Mouse (Mus musculus): ENCODE measurements around the gene Slc16a1. TPM values are rescaled to one million over a fixed set of nuclear protein-coding genes. Genes with fewer than 3 reads are reported as not detected.
"Not testable (repeated sequence)": the region's sequence is repeated elsewhere in the genome, so short reads cannot be mapped to it uniquely, and the experiment has no call there.

The Slc16a1 gene
- polyA plus RNA-seq, 1 experiment, result 22.1 TPM

DNA sequence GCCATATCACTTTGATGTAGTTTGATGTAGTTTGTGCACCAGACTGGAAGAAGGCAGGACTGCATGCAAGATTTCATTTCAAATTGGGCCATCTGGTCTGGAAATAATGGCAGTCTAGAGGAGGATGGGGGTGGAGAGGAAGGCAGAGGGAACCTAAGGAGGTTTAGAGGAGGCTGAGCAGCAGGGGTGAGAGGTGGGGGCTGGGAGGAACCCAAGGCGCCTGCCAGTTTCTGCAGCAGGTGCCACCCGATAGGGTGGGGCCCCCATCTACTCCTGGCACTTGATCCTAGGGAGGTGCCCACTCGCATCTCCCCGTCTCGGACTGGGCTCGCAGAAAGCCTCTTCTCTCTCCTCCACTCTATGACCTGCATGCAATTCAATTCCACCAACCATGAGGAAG, 33.1 kb downstream of the Slc16a1 start:
- DNase-seq (ENCODE audit: extremely low spot score in 1 of 2, low spot score in 1 of 2), result peak in 1 of 2 experiments; percentile 50

- no peak for DNase-seq (ENCODE audit: extremely low spot score in 1 of 2, low spot score in 1 of 2)
These were observed 33.6 kb downstream of the Slc16a1 start for GRCm38 (mm10) chr3:104672041-104672440.

DNA sequence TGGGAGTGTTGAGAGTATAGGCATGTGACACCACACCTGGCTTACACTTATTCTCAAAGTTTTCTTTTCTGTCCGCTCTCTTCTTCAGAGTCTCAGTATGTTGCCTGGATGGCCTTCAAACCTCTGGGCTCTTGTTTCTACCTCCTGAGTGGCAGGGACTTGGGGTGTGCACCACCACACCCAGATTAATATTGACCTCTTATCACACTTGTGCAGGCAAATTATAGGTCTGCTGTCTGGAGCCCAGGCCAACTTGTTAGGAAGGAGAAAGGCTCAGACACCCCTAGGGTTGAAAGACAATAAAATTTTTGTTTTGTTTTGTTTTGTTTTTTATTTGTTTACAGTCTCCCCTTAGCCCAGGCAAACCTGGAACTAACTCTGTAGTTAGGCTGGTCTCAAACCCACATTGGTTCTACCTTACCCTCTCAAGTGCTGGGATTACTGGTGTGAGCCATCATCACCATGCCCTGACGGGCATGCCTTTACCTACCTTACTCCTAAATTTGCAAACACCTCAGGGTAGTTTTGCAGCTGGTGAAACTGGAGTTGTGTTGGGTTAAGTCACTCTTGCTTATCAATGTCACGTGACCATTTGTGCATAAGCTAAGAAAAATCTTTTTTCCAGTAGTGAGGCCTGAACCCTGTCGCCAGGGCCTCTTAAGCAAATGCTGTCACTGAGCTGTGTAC, 35.3 kb downstream of the Slc16a1 start:
- no peak for DNase-seq (ENCODE audit: extremely low spot score in 1 of 2, low spot score in 1 of 2)

DNA sequence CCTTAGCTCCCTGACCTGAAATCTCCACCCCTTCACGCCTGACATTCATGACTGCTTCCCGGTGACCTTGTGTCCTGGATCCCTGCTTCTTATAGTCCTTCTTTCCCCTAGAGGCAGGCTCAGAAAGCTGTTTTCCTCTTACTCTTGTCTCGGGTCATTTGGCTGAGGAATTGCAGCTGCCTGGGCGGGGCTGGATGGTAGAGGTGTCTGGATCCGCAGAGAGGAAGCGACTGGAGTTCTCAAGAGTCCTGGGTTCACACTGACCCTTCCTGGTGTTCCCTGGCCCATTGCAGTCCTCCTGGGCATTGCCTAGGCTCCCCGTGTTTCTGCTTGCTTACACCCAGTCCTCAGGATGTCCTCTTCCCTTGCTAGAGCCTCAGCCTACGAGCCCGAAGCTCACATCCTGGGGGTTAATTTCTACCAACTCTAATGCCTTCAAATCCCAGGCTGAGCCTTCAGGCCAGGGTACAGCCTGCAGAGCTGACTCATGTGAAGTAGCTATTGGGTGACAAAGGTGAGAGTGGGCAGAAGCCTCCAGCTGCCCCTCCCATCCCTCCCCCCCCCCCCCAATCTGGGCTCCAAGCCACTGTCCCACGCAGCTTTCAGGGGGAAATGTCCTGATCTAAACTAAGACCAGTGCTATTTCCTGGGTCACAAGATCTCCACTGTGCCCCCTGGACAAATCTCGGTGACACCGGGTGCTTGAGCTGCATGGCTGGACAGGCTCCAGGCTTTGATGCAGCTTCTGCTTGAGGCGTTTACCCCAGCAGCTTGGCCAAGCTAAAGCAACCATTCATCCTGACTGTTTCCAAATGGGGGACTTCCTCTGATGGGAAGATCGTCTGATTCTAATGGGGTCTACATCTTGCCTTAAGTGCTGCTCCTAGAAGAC, 36.1 kb downstream of the Slc16a1 start:
- no peak for DNase-seq (ENCODE audit: extremely low spot score in 1 of 2, low spot score in 1 of 2)

DNA sequence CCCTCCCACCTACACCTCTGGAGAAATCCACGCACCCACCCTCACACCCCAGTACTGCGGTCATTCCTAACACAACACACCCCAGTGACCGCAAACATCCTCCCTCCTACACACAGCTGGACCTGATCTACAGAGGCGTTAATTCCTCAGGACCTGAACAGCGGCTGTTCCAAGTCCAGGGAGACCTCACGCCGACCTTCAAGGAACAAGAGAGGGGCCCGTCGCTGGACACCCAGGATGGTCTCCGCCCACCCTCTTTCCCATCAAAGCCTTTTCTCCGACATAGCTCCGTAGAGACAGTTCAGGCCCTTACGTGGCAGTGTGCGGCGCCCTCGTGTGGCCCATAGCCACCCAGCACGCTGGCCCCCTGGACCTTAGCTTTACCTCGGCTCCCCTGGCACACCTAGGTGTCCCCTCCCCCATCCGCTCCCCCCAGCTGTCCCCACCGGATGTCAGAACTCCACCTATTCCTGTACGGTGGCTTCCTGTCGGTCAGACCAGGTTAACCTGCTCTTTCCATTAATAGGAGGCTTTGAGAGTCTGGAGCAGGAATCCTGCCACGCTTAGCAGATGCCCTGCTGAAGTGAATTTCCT, 36.9 kb downstream of the Slc16a1 start:
- peak in 1 of 2 experiments; percentile 80 for DNase-seq (ENCODE audit: extremely low spot score in 1 of 2, low spot score in 1 of 2)

DNA sequence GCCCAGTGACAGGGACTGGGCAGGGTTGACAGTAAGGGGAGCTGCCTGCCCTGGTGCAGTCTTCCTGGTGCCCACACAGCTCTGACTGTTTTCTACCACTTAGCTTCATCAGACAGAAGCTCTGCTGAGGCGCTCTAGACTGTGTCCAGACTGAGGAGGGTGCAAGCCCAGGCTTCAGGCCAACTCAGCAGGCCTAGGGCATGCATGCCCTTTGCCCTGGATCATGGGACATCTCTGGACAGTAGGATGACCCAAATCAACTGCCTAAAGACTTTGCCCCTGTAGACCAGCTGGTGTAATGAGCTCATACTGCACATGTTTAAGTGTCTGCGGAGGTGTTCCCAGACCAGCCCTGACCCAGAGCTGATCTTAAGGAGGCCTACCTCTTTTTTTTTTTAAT, 39.3 kb downstream of the Slc16a1 start:
- no peak for DNase-seq (ENCODE audit: extremely low spot score in 1 of 2, low spot score in 1 of 2)

DNA sequence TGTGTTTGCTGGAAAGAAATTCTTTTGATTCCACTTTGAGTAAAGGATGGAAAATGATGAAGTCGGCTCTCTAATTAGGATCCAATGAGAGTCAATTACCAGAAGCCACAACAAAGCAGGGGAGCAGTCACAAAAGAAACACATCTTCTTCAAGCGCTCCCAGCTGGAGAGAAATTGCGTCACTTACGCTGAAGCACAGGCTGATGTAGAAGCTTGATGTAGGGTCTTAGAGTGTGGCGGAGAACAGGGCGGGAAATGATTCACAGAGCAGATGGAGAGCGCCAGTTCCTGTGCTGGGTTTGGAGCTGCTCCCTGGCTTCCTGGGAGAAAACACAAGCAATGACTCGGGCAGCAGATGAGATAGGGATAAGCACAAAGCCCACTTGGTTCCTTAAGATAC, 40.4 kb downstream of the Slc16a1 start:
- peak in 1 of 2 experiments; percentile 36 for DNase-seq (ENCODE audit: extremely low spot score in 1 of 2, low spot score in 1 of 2)

DNA sequence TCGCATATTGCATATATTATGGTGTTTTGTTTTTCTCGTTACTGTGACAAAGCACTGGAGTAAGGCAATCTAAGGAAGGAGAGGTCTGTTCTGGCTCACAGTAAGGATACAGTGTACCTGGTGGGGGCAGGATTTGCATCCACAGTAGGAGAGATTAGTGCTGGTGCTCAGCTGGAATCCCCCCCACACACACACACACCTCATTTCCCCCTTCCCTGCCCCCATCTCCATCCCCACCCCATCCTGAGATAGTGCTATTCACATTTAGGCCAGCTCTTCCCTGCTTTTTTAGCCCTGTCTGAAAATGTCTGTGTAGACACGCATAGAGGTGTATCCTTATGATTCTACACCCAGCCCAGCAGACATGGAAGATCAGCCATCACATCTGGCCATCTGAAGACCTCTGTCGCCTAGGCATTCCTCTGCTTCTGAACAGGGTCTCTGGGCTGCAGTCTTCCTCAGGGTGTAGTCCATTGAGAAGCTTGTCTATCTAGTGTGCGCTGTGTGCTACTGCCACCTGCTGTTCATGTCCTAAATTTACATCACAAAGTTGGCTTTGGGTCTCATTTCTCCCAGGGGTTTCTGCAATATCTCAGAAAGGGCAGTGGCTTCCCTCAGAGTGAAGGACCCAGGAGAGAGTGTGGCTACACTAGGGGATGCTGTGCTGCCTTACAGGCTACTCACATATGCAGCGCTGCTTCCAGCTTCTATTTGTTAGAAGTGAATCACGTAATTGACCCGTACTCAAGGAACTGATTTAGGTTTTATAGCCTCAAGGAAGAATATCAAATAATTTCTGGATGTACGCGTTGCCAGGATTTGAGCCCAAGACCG, 44.4 kb downstream of the Slc16a1 start:
- DNase-seq (ENCODE audit: extremely low spot score in 1 of 2, low spot score in 1 of 2), result peak in 1 of 2 experiments; percentile 77

DNA sequence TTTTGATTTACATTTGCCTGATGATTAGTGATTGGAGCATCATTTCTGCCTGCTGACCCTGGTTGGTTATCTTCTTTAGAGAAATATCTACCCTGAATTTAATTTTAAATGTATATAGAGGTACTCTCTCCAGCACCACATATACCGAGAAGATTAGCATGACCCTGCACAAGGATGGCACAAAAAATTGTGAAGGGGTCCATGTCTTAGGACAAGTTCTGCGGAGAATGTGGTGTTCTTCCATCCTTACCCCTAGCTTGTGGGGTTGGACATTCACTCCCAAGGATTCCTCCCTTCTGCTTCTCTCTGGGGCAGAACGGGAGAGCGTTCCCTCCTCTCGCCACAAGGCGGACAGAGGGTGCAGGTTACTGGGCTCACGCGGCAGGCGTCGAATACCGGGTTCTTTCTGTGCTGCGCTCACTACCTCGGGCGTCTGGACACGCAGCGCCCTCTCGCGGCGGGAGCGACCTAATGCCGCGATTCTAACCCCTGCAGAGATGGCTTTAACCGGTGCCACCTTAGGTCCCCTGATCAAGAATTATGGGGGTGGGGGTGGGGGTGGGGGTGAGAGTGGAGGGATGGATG, 62.4 kb downstream of the Slc16a1 start:
- DNase-seq (ENCODE audit: extremely low spot score in 1 of 2, low spot score in 1 of 2), result peak in 1 of 2 experiments; percentile 78

DNA sequence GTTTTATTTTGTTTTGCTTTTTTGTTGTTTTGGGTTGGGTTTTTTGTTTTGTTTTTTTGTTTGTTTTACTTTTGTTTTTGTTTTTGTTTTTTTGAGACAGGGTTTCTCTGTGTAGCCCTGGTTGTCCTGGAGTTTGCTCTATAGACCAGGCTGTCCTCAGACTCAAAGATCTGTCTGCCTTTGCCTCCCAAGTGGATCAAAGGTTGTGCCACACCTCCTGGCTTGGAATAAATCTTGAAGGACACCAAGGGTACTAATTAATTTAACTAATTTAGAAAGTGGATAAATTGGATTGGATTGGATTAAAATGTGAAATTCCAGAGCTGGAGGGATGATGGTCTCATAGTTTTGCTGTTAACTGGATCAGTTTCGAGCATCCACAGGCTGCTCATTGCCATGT, 63.3 kb downstream of the Slc16a1 start:
- no peak for DNase-seq (ENCODE audit: extremely low spot score in 1 of 2, low spot score in 1 of 2)

- DNase-seq (ENCODE audit: extremely low spot score in 1 of 2, low spot score in 1 of 2), result no peak
These were observed 65.5 kb downstream of the Slc16a1 start for GRCm38 (mm10) chr3:104703941-104704340.

DNA sequence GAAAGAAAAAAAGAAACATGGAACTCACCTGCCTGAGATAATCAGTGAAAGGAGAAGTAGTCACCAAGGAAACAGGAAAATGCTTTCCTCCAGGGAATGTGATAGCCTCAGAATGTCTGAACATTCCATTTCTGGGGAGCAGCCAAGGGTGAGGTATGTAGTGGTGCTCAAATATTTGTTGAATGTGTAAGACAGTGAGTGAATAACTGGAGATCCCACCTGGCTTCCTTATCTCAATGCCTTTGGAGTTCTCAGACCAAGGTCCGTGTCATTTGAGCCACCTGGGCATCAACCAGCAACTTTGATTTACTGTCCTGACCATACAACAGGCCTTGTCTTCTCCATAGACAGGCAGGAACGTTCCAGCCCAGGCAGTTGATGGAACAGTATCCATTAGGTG, 68.0 kb downstream of the Slc16a1 start:
- no peak for DNase-seq (ENCODE audit: extremely low spot score in 1 of 2, low spot score in 1 of 2)

DNA sequence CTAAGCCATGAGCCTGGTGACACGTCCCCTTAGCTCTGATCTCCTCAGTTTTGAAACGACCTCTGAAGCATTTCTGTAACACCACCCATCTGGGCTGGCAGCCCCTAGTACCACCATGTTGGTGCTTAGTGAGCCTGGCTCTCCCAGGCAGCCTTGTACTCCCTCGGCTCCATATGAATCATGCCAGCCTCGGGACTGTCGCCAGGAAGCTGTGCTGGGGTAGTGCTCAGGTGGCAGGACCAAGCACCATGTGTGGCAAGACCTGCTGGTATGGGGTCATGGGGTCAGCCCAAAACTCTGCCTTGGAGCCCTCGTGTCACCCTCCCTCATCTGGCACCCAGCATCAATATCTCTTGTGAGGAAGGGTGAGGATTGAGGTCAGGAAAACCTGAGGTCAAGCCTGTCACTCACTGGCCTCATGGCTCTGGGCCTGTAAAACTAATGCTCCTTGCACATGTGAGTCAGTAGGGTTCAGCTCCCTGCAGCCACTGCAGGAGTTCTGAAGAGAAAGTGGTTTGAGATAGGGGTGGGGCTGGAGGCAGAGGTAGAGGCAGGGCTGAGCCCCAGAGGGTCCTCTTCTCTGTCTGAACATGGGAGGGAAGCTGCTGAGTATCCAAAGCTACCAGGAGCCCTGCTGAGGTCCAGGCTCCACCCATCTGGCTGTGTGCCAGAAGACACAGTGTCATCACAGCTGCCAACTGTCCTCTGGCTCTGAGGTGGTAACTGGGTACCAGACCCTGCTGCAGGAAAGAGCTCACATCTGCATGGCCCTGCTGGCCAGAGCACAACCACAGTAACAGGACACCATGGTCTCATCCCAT, 68.7 kb downstream of the Slc16a1 start:
- DNase-seq (ENCODE audit: extremely low spot score in 1 of 2, low spot score in 1 of 2), result not testable (repeated sequence)

DNA sequence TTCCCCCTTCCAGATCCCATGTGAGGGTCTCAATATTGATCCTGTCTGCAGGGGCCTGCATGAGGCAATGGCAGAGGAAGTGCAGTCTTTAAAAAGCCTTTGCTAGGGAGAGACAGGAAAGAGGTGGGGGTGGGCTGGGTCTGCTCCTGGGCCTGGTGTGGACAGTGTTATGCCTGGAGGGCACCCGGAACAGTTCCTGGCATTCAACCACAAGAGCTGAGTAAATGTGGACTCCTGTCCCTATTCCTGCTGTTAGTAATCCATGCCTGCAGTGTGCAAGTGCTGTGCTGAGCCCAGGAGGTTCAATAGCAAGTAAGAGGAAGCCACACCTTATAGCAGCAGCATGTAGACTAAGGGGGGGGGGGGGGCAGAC, 69.3 kb downstream of the Slc16a1 start:
- not testable (repeated sequence) for DNase-seq (ENCODE audit: extremely low spot score in 1 of 2, low spot score in 1 of 2)

Other genes with a start within 250 kb of the Slc16a1 start
- 19.7 and 20.1 TPM in 2 replicates for gene Lrig2, start 126.8 kb upstream of the Slc16a1 start, polyA plus RNA-seq (2012; rRNA removed)
- 15.8 and 15.9 TPM in 2 replicates for gene Ppm1j, start 142.4 kb downstream of the Slc16a1 start, polyA plus RNA-seq (2012; rRNA removed)
- gene Fam19a3, start 143.2 kb downstream of the Slc16a1 start, polyA plus RNA-seq (2012; rRNA removed), result 2.6 and 3.5 TPM in 2 replicates
- 30.8 and 42.7 TPM in 2 replicates for gene Rhoc, start 149.7 kb downstream of the Slc16a1 start, polyA plus RNA-seq (2012; rRNA removed)
- 15.0 TPM in 2 replicates for gene Mov10, start 179.9 kb downstream of the Slc16a1 start, polyA plus RNA-seq (2012; rRNA removed)
- gene St7l, start 225.3 kb downstream of the Slc16a1 start, polyA plus RNA-seq (2012; rRNA removed), result 12.3 and 15.2 TPM in 2 replicates
- 33.5 and 35.0 TPM in 2 replicates for gene Capza1, start 225.8 kb downstream of the Slc16a1 start, polyA plus RNA-seq (2012; rRNA removed)

Data from frontal cortex, adult 2 months (tissue).